Mouse (Mus musculus): ENCODE data around the gene Ppif. TPM values are rescaled to one million over a fixed set of nuclear protein-coding genes. Genes with fewer than 3 reads are reported as not detected.

Gene Ppif
- total and polyA plus RNA-seq, 2 experiments from 2014 or later, result 46.1 to 55.3 TPM

DNA sequence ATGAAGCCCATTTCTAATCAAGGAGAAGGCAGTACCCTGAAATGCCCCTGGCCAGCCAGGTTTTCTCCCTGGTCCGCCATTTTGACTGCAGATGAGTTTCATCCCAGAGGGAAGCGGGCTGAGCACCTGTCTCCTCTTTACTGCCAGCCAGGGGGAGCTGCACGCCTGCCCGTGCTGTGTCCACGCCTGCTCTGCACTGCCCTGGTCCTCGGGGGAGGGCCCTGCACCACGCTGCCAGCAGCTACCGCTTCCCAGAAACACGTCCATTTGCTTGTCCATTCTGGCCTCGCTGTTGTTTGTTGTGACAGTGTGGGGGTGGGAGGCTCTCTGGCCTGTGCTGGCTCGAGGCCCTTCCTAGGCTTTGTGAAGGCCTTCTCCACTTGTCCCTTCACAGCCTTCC is 33.3 kb upstream of the Ppif start:
- H3K4me2 ChIP-seq (ENCODE audit: low read depth, low read length), result no peak overlapping the region
- peaks cover 79% of the 10 kb centered on the region for H3K36me3 ChIP-seq (ENCODE audit: insufficient read depth, low read length)
- TF ChIP-seq CTCF (IDR thresholded peaks at IDR 0.05; ENCODE audit: low read depth), result peak; percentile 67
- no peaks in the 10 kb centered on the region for H3K4me1 ChIP-seq (ENCODE audit: insufficient read depth, low read length)
- ATAC-seq (peak; percentile 65), DNase-seq (ENCODE audit: low spot score) (peak; percentile 66)
- 37% methylated on average over 11 of the region's 11 CpGs for WGBS
- no peaks in the 10 kb centered on the region for H3K9me3 ChIP-seq (ENCODE audit: low read length)
- no peak overlapping the region for H3K9ac ChIP-seq (replicated peaks; ENCODE audit: low read length)
- peak overlapping the region; percentile 45 for H3K27ac ChIP-seq
- H3K27me3 ChIP-seq (ENCODE audit: insufficient read depth, low read length), result no peaks in the 10 kb centered on the region
- no peak overlapping the region for H3K4me3 ChIP-seq (ENCODE audit: low read length)

DNA sequence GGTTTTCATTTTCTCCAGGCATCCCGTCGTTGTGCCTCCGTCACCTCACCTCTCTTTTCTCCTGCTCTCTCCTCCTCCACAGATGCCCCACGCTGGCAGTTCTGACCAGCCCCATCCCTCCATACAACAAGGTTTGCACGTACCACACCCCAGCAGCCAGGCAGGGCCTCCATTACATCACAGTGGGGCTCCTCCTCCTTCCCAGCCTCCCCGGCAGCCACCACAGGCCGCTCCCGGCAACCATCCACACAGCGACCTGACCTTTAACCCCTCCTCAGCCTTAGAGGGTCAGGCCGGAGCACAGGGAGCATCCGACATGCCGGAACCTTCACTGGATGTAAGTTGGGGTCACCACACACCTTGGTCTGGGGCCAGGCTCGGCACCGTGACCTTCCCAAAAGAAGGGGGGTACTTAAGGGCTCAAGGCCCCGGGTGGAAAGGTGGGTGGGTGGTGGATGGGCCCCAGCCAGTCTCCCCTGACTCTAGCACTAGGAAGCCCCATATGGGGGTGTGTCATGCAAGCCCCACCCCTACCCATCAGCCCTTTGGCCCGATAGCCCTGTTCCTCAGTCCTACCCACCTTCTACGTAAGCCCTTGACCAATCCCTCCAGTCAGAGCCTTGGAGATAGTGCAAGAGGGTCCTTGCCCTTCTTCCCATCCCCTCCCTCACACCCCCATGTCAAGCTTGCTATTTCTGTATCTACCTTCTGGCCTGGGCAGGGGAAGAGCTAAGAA is 32.6 kb upstream of the Ppif start:
- Histone ChIP-seq H3K9ac (replicated peaks; ENCODE audit: low read length) (no peak overlapping the region), H3K9me3 (ENCODE audit: low read length) (no peaks in the 10 kb centered on the region), H3K27me3 (ENCODE audit: insufficient read depth, low read length) (no peaks in the 10 kb centered on the region), H3K4me1 (ENCODE audit: insufficient read depth, low read length) (no peaks in the 10 kb centered on the region), H3K27ac (peak overlapping the region; percentile 45; the same call in 1 of the 2 replicates), H3K36me3 (ENCODE audit: insufficient read depth, low read length) (peaks cover 72% of the 10 kb centered on the region), H3K4me2 (ENCODE audit: low read depth, low read length) (no peak overlapping the region), H3K4me3 (ENCODE audit: low read length) (no peak overlapping the region)
- no peak for TF ChIP-seq CTCF (IDR thresholded peaks at IDR 0.05; ENCODE audit: low read depth)
- 65% methylated on average over 17 of the region's 17 CpGs for WGBS
- ATAC-seq (no peak), DNase-seq (ENCODE audit: low spot score) (no peak)

DNA sequence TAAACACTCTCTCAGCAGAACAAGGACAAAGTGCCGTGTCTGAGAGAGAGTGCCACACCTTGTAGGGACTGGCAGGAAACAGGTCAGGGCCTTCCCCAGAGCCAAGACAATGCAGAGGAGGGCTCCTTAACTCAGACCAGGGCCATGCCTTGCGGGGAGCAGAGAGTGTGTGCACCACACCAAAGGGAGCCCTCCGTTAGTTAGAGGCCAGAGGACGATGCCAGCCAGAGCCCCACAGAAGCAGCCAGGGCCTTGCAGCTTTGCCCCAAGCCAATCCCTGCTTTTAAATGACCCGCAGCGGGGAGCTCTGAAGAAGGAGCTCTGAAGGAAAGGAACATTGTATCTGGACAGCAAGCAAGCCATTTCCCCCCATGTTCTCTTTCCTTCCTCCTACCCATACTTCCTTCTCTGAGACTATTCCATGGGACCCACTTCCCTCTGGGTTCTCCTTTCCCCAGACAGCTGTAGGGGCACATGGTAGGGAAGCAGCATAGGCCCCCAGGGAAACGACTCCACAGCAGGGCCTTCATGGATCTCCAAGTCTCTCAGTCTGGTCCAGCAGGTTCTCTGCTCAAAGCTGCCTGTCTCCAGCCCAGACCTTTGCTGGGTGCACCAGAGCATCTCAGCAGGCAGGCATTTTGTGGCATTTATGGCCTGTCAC is 30.2 kb upstream of the Ppif start:
- Histone ChIP-seq H3K9me3 (ENCODE audit: low read length) (no peaks in the 10 kb centered on the region), H3K9ac (replicated peaks; ENCODE audit: low read length) (no peak overlapping the region), H3K27ac (peak overlapping the region; percentile 56), H3K4me2 (ENCODE audit: low read depth, low read length) (no peak overlapping the region), H3K4me3 (ENCODE audit: low read length) (no peak overlapping the region), H3K4me1 (ENCODE audit: insufficient read depth, low read length) (no peaks in the 10 kb centered on the region), H3K27me3 (ENCODE audit: insufficient read depth, low read length) (no peaks in the 10 kb centered on the region), H3K36me3 (ENCODE audit: insufficient read depth, low read length) (peaks cover 49% of the 10 kb centered on the region)
- ATAC-seq (no peak), DNase-seq (ENCODE audit: low spot score) (no peak)
- 63% methylated on average over 7 of the region's 7 CpGs for WGBS
- no peak for TF ChIP-seq CTCF (IDR thresholded peaks at IDR 0.05; ENCODE audit: low read depth)

DNA sequence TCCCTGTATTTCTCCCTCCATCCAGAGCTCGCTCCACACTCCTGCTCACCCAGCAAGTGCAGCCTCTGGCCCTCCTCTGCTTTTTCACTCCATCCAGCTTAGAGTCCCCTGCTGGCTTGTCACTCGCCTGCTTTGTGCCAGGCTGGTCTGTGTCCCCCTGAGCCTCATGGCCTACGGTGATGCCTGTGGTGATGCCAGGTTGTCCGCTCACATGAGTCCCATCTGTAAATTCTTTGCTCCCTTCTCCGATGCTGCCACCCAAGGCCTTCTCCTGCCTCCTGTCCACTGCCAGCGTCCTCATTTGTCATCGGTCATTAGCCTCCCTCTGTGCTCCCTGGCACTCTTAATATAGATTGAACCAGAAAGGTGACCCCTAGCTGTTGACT is 29.7 kb upstream of the Ppif start:
- peak; percentile 15 for DNase-seq (ENCODE audit: low spot score)
- Histone ChIP-seq H3K36me3 (ENCODE audit: insufficient read depth, low read length) (peaks cover 44% of the 10 kb centered on the region), H3K9me3 (ENCODE audit: low read length) (no peaks in the 10 kb centered on the region), H3K4me2 (ENCODE audit: low read depth, low read length) (no peak overlapping the region), H3K27ac (peak overlapping the region; percentile 56), H3K27me3 (ENCODE audit: insufficient read depth, low read length) (no peaks in the 10 kb centered on the region), H3K4me3 (ENCODE audit: low read length) (no peak overlapping the region), H3K9ac (replicated peaks; ENCODE audit: low read length) (no peak overlapping the region), H3K4me1 (ENCODE audit: insufficient read depth, low read length) (no peaks in the 10 kb centered on the region)
- TF ChIP-seq CTCF (IDR thresholded peaks at IDR 0.05; ENCODE audit: low read depth), result no peak
- 34% methylated on average over 7 of the region's 7 CpGs for WGBS
- ATAC-seq, result no peak

DNA sequence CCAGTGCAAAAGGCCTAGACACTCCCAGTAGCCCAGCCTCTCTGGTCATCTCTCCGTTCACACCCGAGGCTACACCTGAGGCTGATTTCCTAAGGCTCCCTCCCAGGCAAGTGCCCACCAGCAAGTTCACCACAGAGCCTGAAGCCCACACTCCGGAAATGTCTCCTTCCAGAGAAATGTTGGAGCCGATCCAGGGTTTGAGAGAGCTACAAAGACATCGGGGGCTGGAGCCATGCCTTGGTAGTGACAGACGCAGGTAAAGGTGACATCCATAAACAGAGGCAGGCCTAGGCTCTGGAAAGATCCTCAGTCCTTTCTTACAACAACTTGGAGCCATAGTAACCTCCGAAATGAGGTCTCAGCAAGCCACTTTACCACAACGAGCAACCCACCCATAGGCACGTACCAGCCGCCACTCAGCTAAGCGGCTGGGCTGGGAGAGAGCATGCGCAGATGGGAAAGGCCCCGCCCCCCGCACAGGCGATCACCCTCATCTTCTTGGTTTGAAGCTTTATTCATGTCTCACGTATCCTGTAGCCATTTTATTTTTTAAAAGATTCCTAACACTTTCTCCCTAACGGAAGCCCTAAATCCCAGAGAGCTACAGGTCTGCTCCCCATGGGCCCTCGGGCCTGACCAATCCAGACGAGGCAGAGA is 28.5 kb upstream of the Ppif start:
- H3K4me1 ChIP-seq (ENCODE audit: insufficient read depth, low read length), result no peaks in the 10 kb centered on the region
- H3K9me3 ChIP-seq (ENCODE audit: low read length), result no peaks in the 10 kb centered on the region
- H3K27me3 ChIP-seq (ENCODE audit: insufficient read depth, low read length), result no peaks in the 10 kb centered on the region
- no peak for ATAC-seq
- DNase-seq (ENCODE audit: low spot score), result peak; percentile 39
- no peak overlapping the region for H3K4me2 ChIP-seq (ENCODE audit: low read depth, low read length)
- peak overlapping the region; percentile 9; the same call in 1 of the 2 replicates for H3K27ac ChIP-seq
- WGBS, result 67% methylated on average over 19 of the region's 19 CpGs
- no peak for TF ChIP-seq CTCF (IDR thresholded peaks at IDR 0.05; ENCODE audit: low read depth)
- peaks cover 32% of the 10 kb centered on the region for H3K36me3 ChIP-seq (ENCODE audit: insufficient read depth, low read length)
- no peak overlapping the region for H3K9ac ChIP-seq (replicated peaks; ENCODE audit: low read length)
- H3K4me3 ChIP-seq (ENCODE audit: low read length), result no peak overlapping the region

DNA sequence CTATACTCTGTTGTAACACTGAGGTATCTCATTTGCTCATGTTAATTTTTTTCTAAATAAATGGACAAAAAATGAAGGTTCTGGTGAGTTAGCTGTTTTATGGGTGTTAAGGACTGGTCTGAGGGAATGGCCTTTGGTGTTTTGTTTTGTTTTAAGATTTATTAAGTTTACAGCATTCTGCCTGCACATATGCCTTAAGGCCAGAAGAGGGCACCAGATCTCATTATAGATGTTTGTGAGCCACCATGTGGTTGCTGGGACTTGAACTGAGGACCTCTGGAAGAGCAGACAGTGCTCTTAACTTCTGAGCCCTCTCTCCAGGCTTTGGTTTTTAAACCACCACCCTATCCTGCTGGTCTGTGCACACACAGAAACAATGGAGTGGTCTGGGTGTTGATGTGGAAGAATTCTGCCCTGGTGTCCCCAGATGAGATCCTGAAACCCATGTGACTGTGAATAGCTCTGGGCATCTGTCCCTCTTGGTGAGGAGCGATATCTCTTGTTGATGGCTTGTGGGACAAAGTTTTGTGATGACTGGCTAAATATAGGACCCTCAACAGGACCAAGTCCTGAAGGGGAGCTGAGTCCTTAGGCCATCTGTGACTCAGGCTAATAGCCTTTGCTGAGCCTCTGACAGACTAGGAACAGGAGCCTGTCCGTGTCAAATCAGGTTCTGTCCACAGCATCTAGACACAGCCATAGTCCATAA is 27.1 kb upstream of the Ppif start:
- Histone ChIP-seq H3K4me1 (ENCODE audit: insufficient read depth, low read length) (no peaks in the 10 kb centered on the region), H3K4me2 (ENCODE audit: low read depth, low read length) (no peak overlapping the region), H3K4me3 (ENCODE audit: low read length) (no peak overlapping the region), H3K36me3 (ENCODE audit: insufficient read depth, low read length) (peaks cover 22% of the 10 kb centered on the region), H3K9ac (replicated peaks; ENCODE audit: low read length) (no peak overlapping the region), H3K27ac (no peak overlapping the region), H3K9me3 (ENCODE audit: low read length) (no peaks in the 10 kb centered on the region), H3K27me3 (ENCODE audit: insufficient read depth, low read length) (no peaks in the 10 kb centered on the region)
- TF ChIP-seq CTCF (IDR thresholded peaks at IDR 0.05; ENCODE audit: low read depth), result peak; percentile 68
- ATAC-seq, result 0 out of 2 replicates have a peak, but pooled peaks have one; percentile 6
- WGBS, result 89% methylated on average over 2 of the region's 2 CpGs
- DNase-seq (ENCODE audit: low spot score), result peak; percentile 50

Measured in hindbrain, postnatal 0 days (tissue).